Mouse (Mus musculus): ENCODE data around the gene Fam131a. TPM values are rescaled to one million over a fixed set of nuclear protein-coding genes. Genes with fewer than 3 reads are reported as not detected.
A peak's percentile ranks its signal among the peaks of the same experiment; 100 is the strongest.

Gene Fam131a
- total and polyA plus RNA-seq, 3 experiments: not detected

GRCm38 (mm10) chr16:20710810-20711209, 17.8 kb downstream of the Fam131a start:
- no peaks in the 10 kb centered on the region for H3K9me3 ChIP-seq (replicated peaks; ENCODE audit: insufficient read depth, low read length)
- H3K9ac ChIP-seq (ENCODE audit: control insufficient read depth, low read depth, low read length, poor library complexity, severe bottlenecking): no peak overlapping the region
- H3K36me3 ChIP-seq (ENCODE audit: control insufficient read depth in 1 of 2, insufficient read depth in 2 of 2, low read length in 2 of 2): peaks cover 0 to 18% of the 10 kb centered on the region in 2 experiments; a peak in 2 of 4 replicates
- peak; percentile 46 for DNase-seq (ENCODE audit: low read depth, low spot score)
- H3K27ac ChIP-seq (ENCODE audit: control insufficient read depth, low read depth, low read length): no peak overlapping the region
- TF ChIP-seq TCF12 (IDR thresholded peaks at IDR 0.05; ENCODE audit: low read depth, low read length): no peak
- TF ChIP-seq MXI1 (IDR thresholded peaks at IDR 0.05; ENCODE audit: low read depth, low read length): no peak
- TF ChIP-seq MAZ (IDR thresholded peaks at IDR 0.05; ENCODE audit: low read depth, low read length): no peak
- no peak for TF ChIP-seq ZKSCAN1 (IDR thresholded peaks at IDR 0.05; ENCODE audit: low read depth, low read length)
- peak; percentile 28 for TF ChIP-seq SMC3 (IDR thresholded peaks at IDR 0.05; ENCODE audit: low read depth, low read length)
- TF ChIP-seq MEF2A (IDR thresholded peaks at IDR 0.05; ENCODE audit: extremely low read depth, insufficient replicate concordance, low read depth, low read length, poor library complexity, severe bottlenecking): no peak
- no peak for TF ChIP-seq ZNF384 (IDR thresholded peaks at IDR 0.05; ENCODE audit: low read depth, low read length)
- no peak for TF ChIP-seq UBTF (IDR thresholded peaks at IDR 0.05; ENCODE audit: borderline replicate concordance, insufficient read depth, low read depth, low read length)
- no peak for TF ChIP-seq NELFE (IDR thresholded peaks at IDR 0.05; ENCODE audit: low read depth, low read length)
- no peak for TF ChIP-seq CHD2 (IDR thresholded peaks at IDR 0.05; ENCODE audit: low read length)
- no peak for TF ChIP-seq MYC (IDR thresholded peaks at IDR 0.05; ENCODE audit: low read depth, low read length)
- TF ChIP-seq GABPA (IDR thresholded peaks at IDR 0.05; ENCODE audit: low read depth, low read length): no peak
- no peak for TF ChIP-seq GATA1 (IDR thresholded peaks at IDR 0.05; ENCODE audit: low read depth, low read length)
- TF ChIP-seq RAD21 (IDR thresholded peaks at IDR 0.05; ENCODE audit: low read depth, low read length): no peak; the same call in 1 of the 2 replicates
- no peak for TF ChIP-seq ETS1 (IDR thresholded peaks at IDR 0.05; ENCODE audit: low read depth, low read length)
- peak in 1 of 3 experiments; percentile 38; a peak in 2 of 6 replicates for TF ChIP-seq CTCF (IDR thresholded peaks at IDR 0.05 in 2 of 3, conservative IDR thresholded peaks at IDR 0.05 in 1 of 3; ENCODE audit: control insufficient read depth in 1 of 3, insufficient read depth in 1 of 3, low read depth in 2 of 3, low read length in 3 of 3, poor library complexity in 1 of 3, severe bottlenecking in 1 of 3)
- no peaks in the 10 kb centered on the region for H3K79me2 ChIP-seq (ENCODE audit: control insufficient read depth, insufficient read depth, low read length, poor library complexity)
- H3K27me3 ChIP-seq (ENCODE audit: control insufficient read depth in 1 of 2, insufficient read depth in 2 of 2, low read length in 2 of 2): no peaks in the 10 kb centered on the region
- H3K4me3 ChIP-seq (ENCODE audit: control insufficient read depth in 1 of 2, insufficient read depth in 1 of 2, low read depth in 2 of 2, low read length in 2 of 2): no peak overlapping the region
- H3K4me1 ChIP-seq (ENCODE audit: control insufficient read depth in 1 of 2, insufficient read depth in 2 of 2, low read length in 2 of 2): peaks cover 7 to 30% of the 10 kb centered on the region in 2 experiments

- DNase-seq (ENCODE audit: low read depth, low spot score): no peak
- TF ChIP-seq POLR2AphosphoS2 (IDR thresholded peaks at IDR 0.05; ENCODE audit: low read length) (no peak), JUND (IDR thresholded peaks at IDR 0.05; ENCODE audit: low read depth, low read length) (no peak), CTCF (IDR thresholded peaks at IDR 0.05 in 2 of 3, conservative IDR thresholded peaks at IDR 0.05 in 1 of 3; ENCODE audit: control insufficient read depth in 1 of 3, insufficient read depth in 1 of 3, low read depth in 2 of 3, low read length in 3 of 3, poor library complexity in 1 of 3, severe bottlenecking in 1 of 3) (no peak), ETS1 (IDR thresholded peaks at IDR 0.05; ENCODE audit: low read depth, low read length) (no peak), KAT2A (conservative IDR thresholded peaks at IDR 0.05; ENCODE audit: low read depth, low read length) (no peak), MEF2A (IDR thresholded peaks at IDR 0.05; ENCODE audit: extremely low read depth, insufficient replicate concordance, low read depth, low read length, poor library complexity, severe bottlenecking) (no peak), ZKSCAN1 (IDR thresholded peaks at IDR 0.05; ENCODE audit: low read depth, low read length) (no peak), BHLHE40 (IDR thresholded peaks at IDR 0.05; ENCODE audit: borderline replicate concordance, low read depth, low read length) (no peak)
- Histone ChIP-seq H3K36me3 (ENCODE audit: control insufficient read depth in 1 of 2, insufficient read depth in 2 of 2, low read length in 2 of 2) (peaks cover 0 to 5% of the 10 kb centered on the region in 2 experiments; a peak in 1 of 4 replicates), H3K79me2 (ENCODE audit: control insufficient read depth, insufficient read depth, low read length, poor library complexity) (no peaks in the 10 kb centered on the region; the same call in 1 of the 2 replicates), H3K4me1 (ENCODE audit: control insufficient read depth in 1 of 2, insufficient read depth in 2 of 2, low read length in 2 of 2) (peaks cover 0 to 17% of the 10 kb centered on the region in 2 experiments; a peak in 3 of 4 replicates), H3K27me3 (ENCODE audit: control insufficient read depth in 1 of 2, insufficient read depth in 2 of 2, low read length in 2 of 2) (no peaks in the 10 kb centered on the region), H3K27ac (ENCODE audit: control insufficient read depth, low read depth, low read length) (no peak overlapping the region), H3K9me3 (replicated peaks; ENCODE audit: insufficient read depth, low read length) (no peaks in the 10 kb centered on the region), H3K4me3 (ENCODE audit: control insufficient read depth in 1 of 2, insufficient read depth in 1 of 2, low read depth in 2 of 2, low read length in 2 of 2) (no peak overlapping the region), H3K9ac (ENCODE audit: control insufficient read depth, low read depth, low read length, poor library complexity, severe bottlenecking) (no peak overlapping the region)
These were observed 19.1 kb downstream of the Fam131a start for GRCm38 (mm10) chr16:20712190-20712589.

All from MEL (cell line).